31 mouse cellular contexts compared by ENCODE assay signal in the genomic region with DNA sequence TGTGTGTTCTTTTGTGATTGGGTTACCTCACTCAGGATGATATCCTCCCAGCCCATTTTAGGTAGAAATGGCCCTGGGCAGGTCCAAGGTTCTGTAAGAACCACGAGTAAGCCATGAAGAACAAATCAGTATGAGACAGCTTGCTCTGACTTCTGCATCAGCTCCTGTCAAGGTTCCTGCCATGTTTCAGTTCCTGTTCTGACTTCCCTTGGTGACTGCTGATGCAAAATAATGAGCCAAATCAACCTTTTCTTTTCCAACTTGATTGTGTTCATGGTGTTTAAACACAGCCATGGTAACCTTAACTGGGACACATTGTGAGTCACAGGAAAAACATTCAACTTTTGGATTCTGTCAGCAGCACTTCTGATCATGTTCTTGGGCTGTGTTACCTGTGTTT.
"Had no signal": no experiment of that assay in that cellular context is flagged by ENCODE, and none has a peak within 500 bp of the region (broad histone marks: within the 10 kb centered on the region; RNA-seq: fewer than 3 reads in every experiment).

No protein-coding gene starts in this region.

- H3K27ac ChIP-seq: limb, embryonic 10.5 days; limb, embryonic 12.5 days; limb, embryonic 13.5 days; limb, embryonic 15.5 days; liver, embryonic 12.5 days; liver, embryonic 13.5 days; liver, embryonic 14.5 days; liver, embryonic 15.5 days; lung, embryonic 15.5 days; macrophage; midbrain, embryonic 10.5 days; midbrain, embryonic 12.5 days; midbrain, embryonic 13.5 days; midbrain, embryonic 15.5 days had no signal

- H3K9ac ChIP-seq: limb, embryonic 12.5 days; limb, embryonic 13.5 days; limb, embryonic 15.5 days; liver, embryonic 12.5 days; liver, embryonic 13.5 days; liver, embryonic 14.5 days; liver, embryonic 15.5 days; liver, postnatal 0 days; lung, embryonic 14.5 days; lung, embryonic 15.5 days; midbrain, embryonic 12.5 days; midbrain, embryonic 13.5 days; midbrain, embryonic 15.5 days had no signal

- ATAC-seq: liver, embryonic 12.5 days; liver, postnatal 0 days; lung, postnatal 0 days; midbrain, embryonic 13.5 days; midbrain, embryonic 15.5 days; midbrain, embryonic 16.5 days had no signal

- DNase-seq: left cerebral cortex, postnatal 4 days; liver; liver, embryonic 13.5 days; liver, postnatal 0 days; lung, adult 18-20 months; lung, adult 2 months; lung, embryonic 14.5 days; lung, postnatal 10 days; lung, postnatal 14 days; lung, postnatal 36 days; lung, postnatal 4 days; midbrain, embryonic 14.5 days had no signal

- H3K9me3 ChIP-seq: limb, embryonic 10.5 days; limb, embryonic 12.5 days; limb, embryonic 13.5 days; limb, embryonic 15.5 days; liver, embryonic 13.5 days; lung, embryonic 15.5 days; midbrain, embryonic 10.5 days; midbrain, embryonic 12.5 days; midbrain, embryonic 13.5 days; midbrain, embryonic 15.5 days had no signal

- H3K4me3 ChIP-seq: limb, embryonic 10.5 days; limb, embryonic 12.5 days; limb, embryonic 13.5 days; limb, embryonic 15.5 days; liver, embryonic 12.5 days; liver, embryonic 13.5 days; liver, embryonic 15.5 days; lung, embryonic 15.5 days; megakaryocyte, embryonic 14.5 days; midbrain, embryonic 10.5 days; midbrain, embryonic 12.5 days; midbrain, embryonic 13.5 days; midbrain, embryonic 15.5 days; myocyte had no signal

- H3K4me2 ChIP-seq: limb, embryonic 12.5 days; limb, embryonic 13.5 days; limb, embryonic 15.5 days; liver, embryonic 11.5 days; liver, embryonic 12.5 days; liver, embryonic 13.5 days; liver, embryonic 15.5 days; lung, embryonic 14.5 days; lung, embryonic 15.5 days; midbrain, embryonic 11.5 days; midbrain, embryonic 12.5 days; midbrain, embryonic 13.5 days; midbrain, embryonic 15.5 days had no signal

- H3K4me1 ChIP-seq: limb, embryonic 10.5 days; limb, embryonic 12.5 days; limb, embryonic 13.5 days; limb, embryonic 15.5 days; liver, embryonic 12.5 days; liver, embryonic 13.5 days; liver, embryonic 15.5 days; lung, embryonic 15.5 days; megakaryocyte, embryonic 14.5 days; midbrain, embryonic 10.5 days; midbrain, embryonic 12.5 days; midbrain, embryonic 13.5 days; midbrain, embryonic 15.5 days had no signal

- H3K36me3 ChIP-seq: limb, embryonic 10.5 days; limb, embryonic 12.5 days; limb, embryonic 13.5 days; limb, embryonic 15.5 days; liver, embryonic 12.5 days; liver, embryonic 13.5 days; liver, embryonic 15.5 days; lung, embryonic 15.5 days; midbrain, embryonic 10.5 days; midbrain, embryonic 12.5 days; midbrain, embryonic 13.5 days; midbrain, embryonic 15.5 days had no signal

- H3K27me3 ChIP-seq: limb, embryonic 12.5 days; limb, embryonic 13.5 days; limb, embryonic 15.5 days; liver, embryonic 12.5 days; liver, embryonic 13.5 days; liver, embryonic 15.5 days; lung, embryonic 15.5 days; megakaryocyte, embryonic 14.5 days; midbrain, embryonic 12.5 days; midbrain, embryonic 13.5 days; midbrain, embryonic 15.5 days had no signal
